Mouse (Mus musculus): ENCODE results near the gene Arhgef40. TPM values are rescaled to one million over a fixed set of nuclear protein-coding genes. Genes with fewer than 3 reads are reported as not detected.
A peak's percentile ranks its signal among the peaks of the same experiment; 100 is the strongest.

Arhgef40 gene
- total and polyA plus RNA-seq, 3 experiments, result 6.4 to 150 (median 37.5) TPM

DNA sequence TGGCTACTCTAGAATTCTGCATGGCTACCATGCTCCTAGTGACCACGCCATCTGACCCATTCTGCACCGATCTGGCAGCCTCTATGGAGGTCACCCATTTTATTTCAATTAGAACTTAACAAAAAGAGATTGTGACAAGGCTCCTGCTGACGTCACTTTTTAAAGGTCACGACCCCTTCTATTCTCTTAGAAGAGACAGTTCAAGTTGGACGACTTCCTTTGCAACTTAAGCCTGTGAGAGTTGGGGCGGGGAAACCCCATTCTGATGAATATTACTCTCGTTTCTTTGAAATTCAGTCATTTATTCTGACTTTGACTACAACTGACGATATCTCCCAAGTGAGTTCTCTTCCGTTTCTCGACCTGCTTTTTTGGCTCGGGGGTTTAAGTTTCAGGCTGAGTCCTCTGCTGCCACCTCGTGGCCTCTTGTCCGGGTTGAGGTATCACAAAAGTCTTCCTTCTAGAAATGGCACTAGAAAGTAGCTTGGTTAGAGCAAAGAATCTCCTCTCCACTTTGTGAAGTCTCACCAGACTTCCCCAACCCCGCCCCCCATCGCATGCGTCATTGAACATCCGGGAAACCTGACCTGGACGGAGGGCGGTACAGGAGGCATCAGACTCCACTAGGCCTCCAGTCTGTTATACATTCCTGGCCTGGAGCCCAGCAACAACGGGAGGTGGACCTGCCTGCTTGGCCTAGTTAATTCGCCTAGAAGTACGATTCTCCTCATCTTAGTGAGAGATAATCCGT lies 38.4 kb downstream of the Arhgef40 start (continued):
- TF ChIP-seq MEF2A (IDR thresholded peaks at IDR 0.05; ENCODE audit: extremely low read depth, insufficient replicate concordance, low read depth, low read length, poor library complexity, severe bottlenecking), result peak; percentile 63; the same call in 1 of the 2 replicates
- no peak for TF ChIP-seq USF2 (IDR thresholded peaks at IDR 0.05; ENCODE audit: borderline replicate concordance in 1 of 2, insufficient read depth in 1 of 2, low read depth in 1 of 2, low read length in 2 of 2)
- TF ChIP-seq RAD21 (IDR thresholded peaks at IDR 0.05; ENCODE audit: low read depth, low read length), result peak; percentile 70

DNA sequence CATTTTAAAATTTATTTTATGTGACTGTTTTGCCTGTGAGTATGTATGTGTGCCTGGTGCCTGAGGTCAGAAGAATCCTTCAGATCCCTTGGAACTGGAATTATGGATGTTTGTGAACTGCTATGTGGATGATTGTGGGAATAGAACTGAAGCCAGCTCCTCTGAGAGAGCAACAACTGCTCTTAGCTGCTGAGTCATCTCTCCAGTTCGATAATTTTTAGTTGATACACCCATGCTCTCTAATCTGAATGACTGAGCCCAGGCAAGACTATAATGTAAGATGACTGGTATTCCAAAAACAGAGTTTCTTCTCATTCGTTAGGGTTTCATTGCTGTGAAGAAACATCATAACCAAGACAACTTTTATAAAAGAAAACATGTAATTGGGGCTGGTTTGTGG lies 39.6 kb downstream of the Arhgef40 start:
- Histone ChIP-seq H3K9me3 (replicated peaks; ENCODE audit: insufficient read depth, low read length) (no peaks in the 10 kb centered on the region), H3K4me3 (ENCODE audit: control insufficient read depth in 1 of 2, insufficient read depth in 1 of 2, low read depth in 2 of 2, low read length in 2 of 2) (peak overlapping the region in 1 of 2 experiments; percentile 51; a peak in 1 of 4 replicates), H3K36me3 (ENCODE audit: control insufficient read depth in 1 of 2, insufficient read depth in 2 of 2, low read length in 2 of 2) (peaks cover 0 to 25% of the 10 kb centered on the region in 2 experiments; a peak in 2 of 4 replicates), H3K4me1 (ENCODE audit: control insufficient read depth in 1 of 2, insufficient read depth in 2 of 2, low read length in 2 of 2) (peaks cover 9 to 20% of the 10 kb centered on the region in 2 experiments), H3K27me3 (ENCODE audit: control insufficient read depth in 1 of 2, insufficient read depth in 2 of 2, low read length in 2 of 2) (no peaks in the 10 kb centered on the region), H3K79me2 (ENCODE audit: control insufficient read depth, insufficient read depth, low read length, poor library complexity) (peaks cover 7% of the 10 kb centered on the region; the same call in 1 of the 2 replicates), H3K27ac (ENCODE audit: control insufficient read depth, low read depth, low read length) (peak overlapping the region; percentile 94), H3K9ac (ENCODE audit: control insufficient read depth, low read depth, low read length, poor library complexity, severe bottlenecking) (peak overlapping the region; percentile 71)
- peak; percentile 52 for DNase-seq (ENCODE audit: low read depth, low spot score)
- TF ChIP-seq GABPA (IDR thresholded peaks at IDR 0.05; ENCODE audit: low read depth, low read length) (peak; percentile 75), SIN3A (IDR thresholded peaks at IDR 0.05; ENCODE audit: low read length) (0 out of 2 replicates have a peak, but pooled peaks have one; percentile 11), MXI1 (IDR thresholded peaks at IDR 0.05; ENCODE audit: low read depth, low read length) (0 out of 2 replicates have a peak, but pooled peaks have one; percentile 20), MAZ (IDR thresholded peaks at IDR 0.05; ENCODE audit: low read depth, low read length) (no peak), CHD1 (IDR thresholded peaks at IDR 0.05; ENCODE audit: low read depth, low read length) (no peak), E2F4 (IDR thresholded peaks at IDR 0.05; ENCODE audit: borderline replicate concordance, low read depth, low read length) (no peak), EP300 (IDR thresholded peaks at IDR 0.05; ENCODE audit: low read depth in 1 of 2, low read length in 2 of 2) (peak; percentile 46 to 48; a peak in 3 of 4 replicates), USF2 (IDR thresholded peaks at IDR 0.05; ENCODE audit: borderline replicate concordance in 1 of 2, insufficient read depth in 1 of 2, low read depth in 1 of 2, low read length in 2 of 2) (no peak), MEF2A (IDR thresholded peaks at IDR 0.05; ENCODE audit: extremely low read depth, insufficient replicate concordance, low read depth, low read length, poor library complexity, severe bottlenecking) (no peak), UBTF (IDR thresholded peaks at IDR 0.05; ENCODE audit: borderline replicate concordance, insufficient read depth, low read depth, low read length) (no peak)

GRCm38 (mm10) chr14:52026342-52026741 lies 41.8 kb downstream of the Arhgef40 start:
- TF ChIP-seq UBTF (IDR thresholded peaks at IDR 0.05; ENCODE audit: borderline replicate concordance, insufficient read depth, low read depth, low read length) (no peak), USF2 (IDR thresholded peaks at IDR 0.05; ENCODE audit: borderline replicate concordance in 1 of 2, insufficient read depth in 1 of 2, low read depth in 1 of 2, low read length in 2 of 2) (no peak), MXI1 (IDR thresholded peaks at IDR 0.05; ENCODE audit: low read depth, low read length) (no peak), USF1 (IDR thresholded peaks at IDR 0.05; ENCODE audit: low read depth, low read length) (no peak), ELF1 (IDR thresholded peaks at IDR 0.05; ENCODE audit: low read depth, low read length) (no peak), GATA1 (IDR thresholded peaks at IDR 0.05; ENCODE audit: low read depth, low read length) (no peak), CTCF (IDR thresholded peaks at IDR 0.05 in 2 of 3, conservative IDR thresholded peaks at IDR 0.05 in 1 of 3; ENCODE audit: control insufficient read depth in 1 of 3, insufficient read depth in 1 of 3, low read depth in 2 of 3, low read length in 3 of 3, poor library complexity in 1 of 3, severe bottlenecking in 1 of 3) (no peak), BHLHE40 (IDR thresholded peaks at IDR 0.05; ENCODE audit: borderline replicate concordance, low read depth, low read length) (no peak), GABPA (IDR thresholded peaks at IDR 0.05; ENCODE audit: low read depth, low read length) (no peak), EP300 (IDR thresholded peaks at IDR 0.05; ENCODE audit: low read depth in 1 of 2, low read length in 2 of 2) (no peak), TCF12 (IDR thresholded peaks at IDR 0.05; ENCODE audit: low read depth, low read length) (no peak), RCOR1 (IDR thresholded peaks at IDR 0.05; ENCODE audit: low read depth, low read length) (no peak), JUND (IDR thresholded peaks at IDR 0.05; ENCODE audit: low read depth, low read length) (no peak), NRF1 (IDR thresholded peaks at IDR 0.05; ENCODE audit: insufficient read depth, low read depth, low read length, poor library complexity, severe bottlenecking) (no peak), ZMIZ1 (IDR thresholded peaks at IDR 0.05; ENCODE audit: low read depth, low read length) (no peak), MAZ (IDR thresholded peaks at IDR 0.05; ENCODE audit: low read depth, low read length) (no peak), E2F4 (IDR thresholded peaks at IDR 0.05; ENCODE audit: borderline replicate concordance, low read depth, low read length) (no peak), CHD2 (IDR thresholded peaks at IDR 0.05; ENCODE audit: low read length) (no peak), RAD21 (IDR thresholded peaks at IDR 0.05; ENCODE audit: low read depth, low read length) (no peak), SMC3 (IDR thresholded peaks at IDR 0.05; ENCODE audit: low read depth, low read length) (no peak)
- Histone ChIP-seq H3K36me3 (ENCODE audit: control insufficient read depth in 1 of 2, insufficient read depth in 2 of 2, low read length in 2 of 2) (peaks cover 0 to 23% of the 10 kb centered on the region in 2 experiments; a peak in 2 of 4 replicates), H3K27me3 (ENCODE audit: control insufficient read depth in 1 of 2, insufficient read depth in 2 of 2, low read length in 2 of 2) (no peaks in the 10 kb centered on the region), H3K4me1 (ENCODE audit: control insufficient read depth in 1 of 2, insufficient read depth in 2 of 2, low read length in 2 of 2) (peaks cover 9 to 17% of the 10 kb centered on the region in 2 experiments), H3K9me3 (replicated peaks; ENCODE audit: insufficient read depth, low read length) (no peaks in the 10 kb centered on the region), H3K79me2 (ENCODE audit: control insufficient read depth, insufficient read depth, low read length, poor library complexity) (no peaks in the 10 kb centered on the region; the same call in 1 of the 2 replicates), H3K4me3 (ENCODE audit: control insufficient read depth in 1 of 2, insufficient read depth in 1 of 2, low read depth in 2 of 2, low read length in 2 of 2) (no peak overlapping the region), H3K27ac (ENCODE audit: control insufficient read depth, low read depth, low read length) (no peak overlapping the region), H3K9ac (ENCODE audit: control insufficient read depth, low read depth, low read length, poor library complexity, severe bottlenecking) (no peak overlapping the region)
- no peak for DNase-seq (ENCODE audit: low read depth, low spot score)

Data from MEL (cell line).